Mouse (Mus musculus) kidney, adult 2 months (tissue): ENCODE measurements around the gene Cep89.
A peak's percentile ranks its signal among the peaks of the same experiment; 100 is the strongest.

Experiments
- CTCF ChIP-seq: fragments of 200-500 bp; conservative IDR thresholded peaks from 2 replicates; pipeline ENCODE4 v1.5.1; 2011; ENCODE audit warnings: low read depth, mild to moderate bottlenecking, control low read depth, low read length, moderate library complexity, mixed read lengths; ENCODE audit not compliant: insufficient read depth, insufficient read length
- POLR2A ChIP-seq: fragments of 200-500 bp; IDR thresholded peaks from one replicate; pipeline ENCODE4 v1.6.1; 2011; ENCODE audit warnings: low read depth, low read length, control low read depth

DNA sequence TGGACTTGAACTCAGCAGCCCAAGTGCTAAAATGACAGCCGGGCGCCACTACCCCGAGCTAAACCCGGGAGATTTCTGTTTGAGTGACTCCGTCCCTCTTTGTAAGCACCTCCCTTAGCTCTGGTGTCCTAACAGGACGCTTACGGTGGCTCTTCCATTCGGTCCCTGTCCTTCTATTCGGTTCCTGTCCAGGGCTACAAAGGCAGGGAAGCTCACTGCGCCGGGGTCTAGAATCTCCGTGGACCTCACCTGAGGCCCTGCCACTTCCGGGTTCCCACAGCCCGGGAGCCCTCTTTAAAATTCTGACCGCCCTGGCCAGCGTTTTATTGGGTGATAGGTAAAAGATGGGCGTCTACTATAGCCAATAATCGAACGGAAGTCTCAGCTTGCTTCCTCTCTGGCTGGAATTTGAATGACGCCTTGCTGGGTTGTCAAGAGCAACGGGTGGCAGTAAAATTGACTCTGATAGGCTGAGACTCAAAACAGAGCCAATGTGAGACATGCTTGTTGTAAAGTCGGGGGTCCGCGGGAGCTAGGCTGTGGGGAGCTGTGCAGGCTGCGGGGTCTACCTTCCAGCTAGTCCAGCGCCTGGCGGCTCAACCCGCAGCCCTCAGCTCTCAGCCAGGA is at the start of gene Cep89, which contains the start of gene Faap24:
- TF ChIP-seq POLR2A = peak; percentile 21
- no peak for TF ChIP-seq CTCF
